ENCODE assay signal across 9 mouse cellular contexts in the genomic region with DNA sequence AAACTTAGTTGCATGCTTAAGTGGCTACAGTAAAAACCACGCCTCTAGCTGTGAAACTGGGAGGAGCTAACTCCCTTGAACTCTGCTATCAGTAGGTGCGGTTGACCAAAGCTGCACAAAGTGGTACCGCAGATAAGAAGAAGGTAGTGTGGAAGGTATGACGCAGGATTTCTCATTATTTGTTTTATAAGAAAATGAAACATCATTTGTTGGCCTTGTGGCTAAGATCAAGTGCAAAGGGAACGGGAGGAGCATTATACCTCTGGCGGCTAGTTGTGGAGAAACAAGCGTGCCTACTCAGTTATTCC. TPM values are rescaled to one million over a fixed set of nuclear protein-coding genes. Genes with fewer than 3 reads are reported as not detected.
A peak's percentile ranks its signal among the peaks of the same experiment; 100 is the strongest.
DNase-seq lines count a peak whose midpoint lies in the region; ATAC-seq and TF ChIP-seq lines count a peak whose summit lies in the region.
"Had no signal": no experiment of that assay in that cellular context is flagged by ENCODE, and none has a peak within 500 bp of the region (broad histone marks: within the 10 kb centered on the region; RNA-seq: fewer than 3 reads in every experiment).

No protein-coding gene starts in this region.

- peaks cover 15 to 25% of the 10 kb centered on the region in 2 experiments for H3K4me1 ChIP-seq in MEL (ENCODE audit: control insufficient read depth in 1 of 2, insufficient read depth in 2 of 2, low read length in 2 of 2)

- peak overlapping the region; percentile 43; the same call in 1 of the 2 replicates for H3K9ac ChIP-seq in MEL (ENCODE audit: control insufficient read depth, low read depth, low read length, poor library complexity, severe bottlenecking)

- H3K79me2 ChIP-seq in MEL (ENCODE audit: control insufficient read depth, insufficient read depth, low read length, poor library complexity) = peaks cover 1% of the 10 kb centered on the region; the same call in 1 of the 2 replicates

- no peak for TF ChIP-seq CTCF in MEL (IDR thresholded peaks at IDR 0.05 in 2 of 3, conservative IDR thresholded peaks at IDR 0.05 in 1 of 3; ENCODE audit: control insufficient read depth in 1 of 3, insufficient read depth in 1 of 3, low read depth in 2 of 3, low read length in 3 of 3, poor library complexity in 1 of 3, severe bottlenecking in 1 of 3)
- no peak for TF ChIP-seq CTCF in layer of hippocampus, adult 2 months (conservative IDR thresholded peaks at IDR 0.05)

- peak; percentile 88 for ATAC-seq in inflammation-experienced regulatory T-cells, adult 6 months

- peak; percentile 13 for DNase-seq in heart, adult 8-10 months (ENCODE audit: low spot score)
- DNase-seq in heart, postnatal 25 days (ENCODE audit: low spot score) = no peak
- peak; percentile 98 for DNase-seq in MEL (ENCODE audit: low read depth, low spot score)
- DNase-seq in natural killer cell, adult 2 months (ENCODE audit: low spot score in 2 of 2) = peak; percentile 50 to 61
- no peak for DNase-seq in layer of hippocampus, adult 2 months (ENCODE audit: low spot score in 2 of 2)
- DNase-seq in thymus, postnatal 0 days (ENCODE audit: low spot score) = no peak
- no peak for DNase-seq in thymus, postnatal 25 days
- DNase-seq: cerebellum, postnatal 25 days had no signal

- peak; percentile 94 to 97 for TF ChIP-seq EP300 in MEL (IDR thresholded peaks at IDR 0.05; ENCODE audit: low read depth in 1 of 2, low read length in 2 of 2)

- H3K27ac ChIP-seq in MEL (ENCODE audit: control insufficient read depth, low read depth, low read length) = peak overlapping the region; percentile 99
- H3K27ac ChIP-seq in layer of hippocampus, adult 2 months = no peak overlapping the region

- H3K27me3 ChIP-seq in MEL (ENCODE audit: control insufficient read depth in 1 of 2, insufficient read depth in 2 of 2, low read length in 2 of 2) = no peaks in the 10 kb centered on the region

- peaks cover 0 to 25% of the 10 kb centered on the region in 2 experiments; a peak in 2 of 4 replicates for H3K36me3 ChIP-seq in MEL (ENCODE audit: control insufficient read depth in 1 of 2, insufficient read depth in 2 of 2, low read length in 2 of 2)

- TF ChIP-seq RAD21 in MEL (IDR thresholded peaks at IDR 0.05; ENCODE audit: low read depth, low read length) = no peak

- H3K9me3 ChIP-seq in MEL (replicated peaks; ENCODE audit: insufficient read depth, low read length) = no peaks in the 10 kb centered on the region

- H3K4me3 ChIP-seq in MEL (ENCODE audit: control insufficient read depth in 1 of 2, insufficient read depth in 1 of 2, low read depth in 2 of 2, low read length in 2 of 2) = peak overlapping the region; percentile 39 to 89
- no peak overlapping the region for H3K4me3 ChIP-seq in layer of hippocampus, adult 2 months

- intact Hi-C loops in heart, postnatal 25 days (cut with DNase I) = loop anchor here (2.0 kb wide), 1 partner anchor 24 kb away; no protein-coding TSS in a partner anchor

- no peak; a peak in 1 of 4 replicates for TF ChIP-seq POLR2A in MEL (IDR thresholded peaks at IDR 0.05; ENCODE audit: control insufficient read depth in 1 of 2, insufficient read depth in 1 of 2, low read depth in 1 of 2, low read length in 2 of 2, poor library complexity in 1 of 2)

TF ChIP-seq in MEL, 35 proteins besides CTCF, POLR2A, EP300 and RAD21:
- no peak; the same call in 1 of the 2 replicates for TF ChIP-seq NELFE (IDR thresholded peaks at IDR 0.05; ENCODE audit: low read depth, low read length)
- peak; percentile 99 for TF ChIP-seq GATA1 (IDR thresholded peaks at IDR 0.05; ENCODE audit: low read depth, low read length)
- TF ChIP-seq TCF12 (IDR thresholded peaks at IDR 0.05; ENCODE audit: low read depth, low read length) = peak; percentile 94
- peak; percentile 84 for TF ChIP-seq MXI1 (IDR thresholded peaks at IDR 0.05; ENCODE audit: low read depth, low read length)
- peak; percentile 83 for TF ChIP-seq BHLHE40 (IDR thresholded peaks at IDR 0.05; ENCODE audit: borderline replicate concordance, low read depth, low read length)
- no peak for TF ChIP-seq MAZ (IDR thresholded peaks at IDR 0.05; ENCODE audit: low read depth, low read length)
- TF ChIP-seq TBP (IDR thresholded peaks at IDR 0.05; ENCODE audit: low read depth, low read length) = peak; percentile 87
- TF ChIP-seq ELF1 (IDR thresholded peaks at IDR 0.05; ENCODE audit: low read depth, low read length) = no peak
- 0 out of 2 replicates have a peak, but pooled peaks have one; percentile 14 for TF ChIP-seq ZMIZ1 (IDR thresholded peaks at IDR 0.05; ENCODE audit: low read depth, low read length)
- peak; percentile 99 for TF ChIP-seq ETS1 (IDR thresholded peaks at IDR 0.05; ENCODE audit: low read depth, low read length)
- TF ChIP-seq SIN3A (IDR thresholded peaks at IDR 0.05; ENCODE audit: low read length) = peak; percentile 94
- no peak for TF ChIP-seq ZNF384 (IDR thresholded peaks at IDR 0.05; ENCODE audit: low read depth, low read length)
- TF ChIP-seq TAL1 (IDR thresholded peaks at IDR 0.05; ENCODE audit: low read length) = peak; percentile 91
- peak; percentile 60; the same call in 1 of the 2 replicates for TF ChIP-seq HCFC1 (IDR thresholded peaks at IDR 0.05; ENCODE audit: low read depth, low read length)
- no peak for TF ChIP-seq POLR2AphosphoS2 (IDR thresholded peaks at IDR 0.05; ENCODE audit: low read length)
- no peak for TF ChIP-seq CHD1 (IDR thresholded peaks at IDR 0.05; ENCODE audit: low read depth, low read length)
- peak; percentile 85 for TF ChIP-seq MYC (IDR thresholded peaks at IDR 0.05; ENCODE audit: low read depth, low read length)
- TF ChIP-seq E2F4 (IDR thresholded peaks at IDR 0.05; ENCODE audit: borderline replicate concordance, low read depth, low read length) = no peak
- peak; percentile 97 for TF ChIP-seq RCOR1 (IDR thresholded peaks at IDR 0.05; ENCODE audit: low read depth, low read length)
- no peak for TF ChIP-seq CHD2 (IDR thresholded peaks at IDR 0.05; ENCODE audit: low read length)
- TF ChIP-seq SMC3 (IDR thresholded peaks at IDR 0.05; ENCODE audit: low read depth, low read length) = no peak
- no peak for TF ChIP-seq MAX (IDR thresholded peaks at IDR 0.05; ENCODE audit: low read length)
- peak; percentile 44; the same call in 1 of the 2 replicates for TF ChIP-seq MYB (IDR thresholded peaks at IDR 0.05; ENCODE audit: low read depth, low read length)
- TF ChIP-seq ZKSCAN1 (IDR thresholded peaks at IDR 0.05; ENCODE audit: low read depth, low read length) = no peak
- TF ChIP-seq POLR2AphosphoS5 (IDR thresholded peaks at IDR 0.05; ENCODE audit: borderline replicate concordance, low read depth, low read length) = no peak
- TF ChIP-seq MEF2A (IDR thresholded peaks at IDR 0.05; ENCODE audit: extremely low read depth, insufficient replicate concordance, low read depth, low read length, poor library complexity, severe bottlenecking) = no peak
- TF ChIP-seq USF1 (IDR thresholded peaks at IDR 0.05; ENCODE audit: low read depth, low read length) = no peak
- TF ChIP-seq MAFK (IDR thresholded peaks at IDR 0.05; ENCODE audit: borderline replicate concordance, low read depth, low read length) = peak; percentile 92
TF ChIP-seq in MEL: peak in this region for 14.

RNA-seq across cellular contexts. Expression of a gene that starts 25.7 kb away (rescaled TPM):
- total RNA-seq in heart, adult 8-10 months (2022) = 1 to 10 TPM; 4.4 to 6.2 (median 5.2) TPM
- total RNA-seq in heart, postnatal 25 days (2021) = 1 to 10 TPM; 5.1 to 5.4 TPM
- total RNA-seq in MEL (2012; rRNA removed) = 3.4 and 4.9 TPM in 2 replicates
- 1 to 10 TPM in 1 of 2 experiments, not detected in 1; 8.7 TPM for polyA plus RNA-seq in MEL (2012; ENCODE audit: insufficient read depth in 1 of 2, insufficient read length in 2 of 2, low read depth in 1 of 2, low replicate concordance in 2 of 2, missing spikeins in 1 of 2)
- polyA plus RNA-seq in inflammation-experienced regulatory T-cells, adult 6 months (2017; shearing (Covaris generic)) = 1 to 10 TPM; 7.7 to 9.0 (median 8.5) TPM
- 10 to 100 TPM; 22.0 to 23.1 TPM for total RNA-seq in layer of hippocampus, adult 2 months (2021)
- 3.6 and 3.9 TPM in 2 replicates for polyA plus RNA-seq in thymus, postnatal 0 days (2015; fragmentation: Nextera tagmentation; extraction: Ambion mirVana)

RNA-seq across cellular contexts. Expression of a gene that starts 43.0 kb away (rescaled TPM):
- 100 to 1,000 TPM; 290 to 388 (median 328) TPM for total RNA-seq in heart, adult 8-10 months (2022)
- total RNA-seq in heart, postnatal 25 days (2021) = 100 to 1,000 TPM; 285 to 296 TPM
- 33.5 and 37.6 TPM in 2 replicates for total RNA-seq in MEL (2012; rRNA removed)
- polyA plus RNA-seq in MEL (2012; ENCODE audit: insufficient read depth in 1 of 2, insufficient read length in 2 of 2, low read depth in 1 of 2, low replicate concordance in 2 of 2, missing spikeins in 1 of 2) = 10 to 100 TPM in 1 of 2 experiments, not detected in 1; 60.6 TPM
- polyA plus RNA-seq in inflammation-experienced regulatory T-cells, adult 6 months (2017; shearing (Covaris generic)) = 100 to 1,000 TPM in 1 of 3 experiments, 10 to 100 TPM in 2; 65.4 to 108 (median 70.8) TPM
- total RNA-seq in layer of hippocampus, adult 2 months (2021) = 100 to 1,000 TPM; 447 to 470 TPM
- 166 and 168 TPM in 2 replicates for polyA plus RNA-seq in thymus, postnatal 0 days (2015; fragmentation: Nextera tagmentation; extraction: Ambion mirVana)

Comparison
In these comparisons a context has a peak if more than half of its experiments do, and no peak if none do; other contexts are left out.
1. DNase-seq: peak in heart, adult 8-10 months (single experiment), MEL (single experiment) and natural killer cell, adult 2 months (2 of 2); none in heart, postnatal 25 days (single experiment), layer of hippocampus, adult 2 months (0 of 2), thymus, postnatal 0 days (single experiment) and thymus, postnatal 25 days (single experiment).